Mouse (Mus musculus): ENCODE data around the gene Phactr2. TPM values are rescaled to one million over a fixed set of nuclear protein-coding genes. Genes with fewer than 3 reads are reported as not detected.

Gene Phactr2
- polyA plus RNA-seq, 1 experiment = not detected

DNA sequence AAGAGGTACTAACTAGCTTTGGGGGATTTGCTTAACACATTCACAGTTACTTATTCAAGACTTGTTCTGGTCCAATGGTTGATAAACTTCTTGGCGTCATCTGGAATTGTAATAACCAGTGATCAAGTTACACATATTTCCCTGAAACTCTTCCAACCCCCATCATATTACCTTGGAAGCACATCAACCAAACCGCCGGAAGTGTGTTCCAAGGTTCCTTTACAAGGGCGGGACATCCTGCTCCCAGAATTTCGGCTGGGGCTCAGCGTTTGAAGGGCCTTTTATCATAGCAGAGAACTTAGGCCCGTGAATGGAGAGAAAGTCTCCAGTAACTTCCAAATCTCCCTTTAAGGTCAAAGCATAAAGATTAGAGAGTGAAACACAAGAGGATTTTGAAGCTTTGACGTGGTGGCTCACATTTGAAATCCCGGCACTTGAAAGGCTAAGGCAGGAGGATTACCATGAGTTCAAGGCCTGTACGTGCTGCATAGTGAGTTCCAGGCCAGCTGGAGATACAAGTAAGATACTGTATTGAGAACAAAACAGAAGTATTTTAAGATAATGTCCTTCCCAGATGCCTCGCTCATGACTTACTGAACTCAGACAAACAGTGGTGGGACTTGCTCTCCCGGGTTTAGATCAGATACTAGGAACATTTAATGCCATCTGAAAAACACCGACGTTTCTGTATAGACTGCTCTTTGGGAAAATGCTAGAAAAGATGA lies 147.9 kb downstream of the Phactr2 start:
- TF ChIP-seq GATA1 (IDR thresholded peaks at IDR 0.05; ENCODE audit: low read length) = no peak

DNA sequence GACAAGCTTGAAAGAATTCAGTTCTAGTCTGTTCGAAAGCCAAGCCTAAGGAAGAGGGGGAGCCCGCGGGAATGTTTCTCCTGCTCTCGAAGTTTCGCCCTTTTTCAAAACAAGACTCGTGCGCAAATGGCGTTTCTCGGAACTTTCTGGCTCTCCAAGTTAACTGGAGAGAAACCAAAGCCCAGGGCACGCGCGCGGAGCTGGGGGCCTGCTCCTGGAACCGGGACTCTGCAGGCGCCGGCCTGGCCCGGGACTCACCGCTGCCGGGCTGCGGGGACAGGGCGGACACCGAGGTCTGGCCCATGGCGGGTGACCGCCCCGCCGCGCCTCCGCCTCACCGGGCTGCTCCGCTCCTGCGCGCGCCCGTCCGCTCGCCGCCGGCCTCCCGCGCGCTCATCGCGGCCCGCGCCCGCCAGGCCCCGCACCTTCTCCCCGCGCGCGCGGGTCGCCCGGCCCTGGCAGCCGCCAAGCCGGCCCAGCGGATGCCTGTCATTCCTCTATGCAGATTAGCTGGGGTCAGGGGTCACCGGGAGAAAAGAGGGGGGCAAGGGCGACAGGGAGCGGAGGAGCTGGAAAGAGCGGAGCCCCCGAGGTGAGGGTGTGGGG lies 150.3 kb downstream of the Phactr2 start:
- no peak for TF ChIP-seq GATA1 (IDR thresholded peaks at IDR 0.05; ENCODE audit: low read length)

DNA sequence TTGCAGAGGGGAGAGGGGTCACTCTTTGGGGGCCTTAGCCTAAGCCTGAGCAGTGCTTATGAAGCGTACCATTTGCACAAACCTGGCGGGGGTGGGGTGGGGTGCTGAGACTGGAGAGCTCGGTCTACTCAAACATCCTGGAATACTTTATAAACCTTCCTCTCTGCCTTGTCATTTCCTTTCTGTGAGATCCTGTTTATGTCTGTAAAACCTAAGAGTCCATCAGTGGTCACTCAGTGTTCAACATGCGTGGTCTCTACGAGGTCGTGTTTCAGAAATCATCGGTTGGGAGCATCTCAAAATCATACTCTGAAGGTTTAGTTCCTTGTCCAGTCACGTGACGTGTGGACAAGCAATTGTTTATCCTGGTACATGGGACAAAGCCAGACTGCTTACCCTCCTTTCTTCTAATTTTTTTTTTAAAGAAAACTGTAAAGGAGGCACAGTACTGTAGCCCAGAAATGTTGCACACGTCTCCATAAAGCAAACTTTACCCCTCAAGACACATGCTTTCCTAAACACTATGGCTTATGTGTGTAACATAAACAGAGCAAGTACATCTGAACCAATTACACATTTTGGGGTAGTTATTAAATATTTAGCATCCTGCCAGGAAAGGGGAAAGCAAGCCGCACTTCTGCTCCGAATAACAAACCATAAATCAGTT lies 150.9 kb downstream of the Phactr2 start:
- no peak for TF ChIP-seq GATA1 (IDR thresholded peaks at IDR 0.05; ENCODE audit: low read length)

DNA sequence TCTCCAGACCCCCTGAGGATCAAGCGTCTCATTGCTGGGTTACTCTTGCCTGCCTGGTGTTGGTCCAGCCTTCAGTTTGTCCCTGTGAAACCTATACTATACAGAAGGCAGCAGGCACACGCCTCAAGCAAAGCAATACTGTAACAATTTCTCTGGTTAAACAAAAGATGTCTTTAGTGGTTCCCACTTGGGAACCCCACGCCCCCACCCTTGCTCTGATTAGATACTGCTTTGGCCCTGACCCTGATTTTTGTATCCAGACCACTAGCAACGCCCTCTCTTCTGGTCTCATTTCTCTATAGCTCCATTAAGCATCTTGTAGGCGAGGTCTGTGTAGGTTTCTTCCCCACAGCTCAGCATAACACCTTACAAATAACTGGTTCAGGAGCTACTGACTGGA lies 159.2 kb downstream of the Phactr2 start:
- no peak for TF ChIP-seq GATA1 (IDR thresholded peaks at IDR 0.05; ENCODE audit: low read length)

DNA sequence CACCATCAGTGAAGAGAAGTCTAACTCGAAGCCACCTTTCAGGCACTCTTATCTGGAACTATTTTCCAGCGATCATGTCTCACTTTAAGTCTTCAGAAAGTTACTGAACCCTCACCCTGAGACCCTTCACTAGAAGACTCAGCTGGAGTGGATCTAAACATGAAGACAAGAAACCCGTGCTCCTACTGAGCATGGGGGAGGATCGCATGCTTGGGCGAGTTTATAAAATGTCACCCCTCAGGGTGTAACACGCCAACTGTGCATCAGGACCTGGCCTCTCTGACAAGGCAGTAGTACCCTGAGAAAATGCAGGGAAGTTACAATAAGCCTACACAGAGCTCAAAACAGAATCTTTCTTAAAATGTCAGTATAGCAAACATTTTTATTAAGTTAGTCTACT lies 161.6 kb downstream of the Phactr2 start:
- no peak for TF ChIP-seq GATA1 (IDR thresholded peaks at IDR 0.05; ENCODE audit: low read length)

DNA sequence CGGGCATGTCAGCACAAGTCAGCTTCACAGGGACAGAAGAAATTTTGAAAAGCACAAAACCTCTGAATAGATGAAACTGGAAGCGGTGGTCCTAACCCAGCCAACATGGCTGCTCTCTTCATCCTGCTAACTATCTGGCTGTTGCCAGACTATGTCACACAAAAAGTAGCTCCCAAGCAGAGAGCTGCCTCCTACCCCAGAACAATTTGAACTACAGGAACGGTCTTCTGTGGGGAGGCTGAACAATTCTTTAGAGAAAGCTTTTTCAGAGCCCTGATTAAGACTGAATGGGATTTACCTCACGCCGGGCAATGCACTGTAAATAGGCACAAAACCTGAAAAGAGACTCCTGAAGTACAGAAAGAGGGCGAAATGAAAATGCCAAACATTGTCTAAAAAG lies 162.6 kb downstream of the Phactr2 start:
- no peak for TF ChIP-seq GATA1 (IDR thresholded peaks at IDR 0.05; ENCODE audit: low read length)

DNA sequence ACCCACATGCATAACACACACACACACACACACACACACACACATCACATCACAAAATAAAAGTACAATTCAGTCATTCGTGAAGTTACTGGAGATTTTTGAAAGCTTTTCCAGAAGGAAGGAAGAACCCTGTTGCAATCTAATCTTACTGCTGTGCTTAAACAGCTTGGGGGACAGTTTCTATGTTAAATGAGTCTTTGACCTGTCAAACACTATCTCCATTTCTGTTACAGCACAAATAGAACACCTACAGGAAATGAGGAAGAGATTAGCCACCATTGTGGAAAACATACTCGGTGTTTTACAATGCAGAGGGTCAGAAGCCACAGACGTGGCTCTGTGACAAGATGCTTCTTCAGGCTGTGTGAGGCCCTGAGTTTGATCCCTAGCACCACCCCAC lies 164.1 kb downstream of the Phactr2 start:
- no peak for TF ChIP-seq GATA1 (IDR thresholded peaks at IDR 0.05; ENCODE audit: low read length)

GRCm38 (mm10) chr10:13304641-13305241 lies 169.5 kb downstream of the Phactr2 start:
- TF ChIP-seq GATA1 (IDR thresholded peaks at IDR 0.05; ENCODE audit: low read length) = no peak

DNA sequence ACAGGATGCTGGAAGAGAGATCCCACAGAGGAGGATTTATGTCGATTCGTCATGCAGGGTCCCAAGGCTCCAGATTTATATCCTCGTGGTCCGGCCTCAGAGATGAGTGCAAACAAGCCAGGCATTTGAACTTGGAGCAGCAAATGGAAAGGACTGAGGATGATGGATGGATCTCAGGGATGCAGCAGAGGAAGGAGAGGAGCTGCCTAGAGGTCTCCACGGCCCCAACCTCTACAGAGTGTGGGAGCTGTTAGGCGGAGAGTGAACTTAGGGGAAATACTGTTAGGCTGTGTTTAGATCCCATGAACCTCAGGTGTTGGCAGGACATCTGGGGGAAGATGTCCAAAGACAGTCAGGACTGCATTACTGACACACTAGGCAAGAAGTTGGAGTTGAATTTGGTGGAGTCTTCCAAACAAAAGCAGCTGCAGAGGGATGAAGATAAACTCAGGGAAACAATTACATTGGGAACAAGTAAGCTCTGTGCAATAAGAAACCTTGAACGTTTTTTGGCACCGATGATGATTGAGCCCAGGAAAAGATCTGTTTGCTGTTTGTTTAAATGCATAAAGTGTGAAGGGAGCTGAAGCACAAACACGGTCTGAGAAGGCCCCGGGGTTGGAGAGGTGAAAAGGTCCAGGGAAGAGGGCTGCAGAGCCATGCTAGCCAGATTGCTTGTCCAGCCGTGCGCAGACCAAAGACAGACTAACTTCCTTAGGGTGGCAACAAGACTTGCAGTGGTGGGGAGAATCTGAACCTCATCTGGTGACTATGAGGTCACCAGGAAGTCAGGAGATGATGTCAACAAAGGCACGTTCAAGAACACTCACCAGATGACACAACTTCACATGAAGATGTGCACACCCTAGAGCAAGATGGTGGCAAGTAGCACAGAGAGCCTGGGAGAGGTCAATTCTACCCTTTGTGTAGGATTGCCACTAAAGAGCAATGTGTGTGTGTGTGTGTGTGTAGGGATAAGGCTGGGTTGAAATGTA lies 170.6 kb downstream of the Phactr2 start:
- TF ChIP-seq GATA1 (IDR thresholded peaks at IDR 0.05; ENCODE audit: low read length) = no peak

GRCm38 (mm10) chr10:13300601-13301000 lies 173.6 kb downstream of the Phactr2 start:
- no peak for TF ChIP-seq GATA1 (IDR thresholded peaks at IDR 0.05; ENCODE audit: low read length)

DNA sequence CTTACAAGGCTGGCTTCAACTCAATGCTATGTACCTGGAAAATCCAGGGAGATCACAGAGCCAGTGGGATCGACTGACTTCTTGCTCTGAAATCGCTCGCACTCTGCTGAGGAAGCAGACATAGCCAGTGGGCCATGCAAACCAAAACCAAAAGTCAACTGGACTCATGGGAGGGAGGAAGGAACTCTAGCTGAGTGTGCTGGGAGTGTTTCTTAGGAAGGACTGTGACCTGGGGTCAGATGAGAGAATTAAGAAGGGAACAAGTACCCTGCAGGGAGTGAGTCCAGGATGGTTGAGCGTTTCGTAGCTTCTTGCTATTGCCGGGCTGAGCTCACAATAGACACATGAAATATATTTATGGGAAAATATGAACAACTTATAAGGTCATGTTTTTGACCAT lies 174.0 kb downstream of the Phactr2 start:
- TF ChIP-seq GATA1 (IDR thresholded peaks at IDR 0.05; ENCODE audit: low read length) = no peak

DNA sequence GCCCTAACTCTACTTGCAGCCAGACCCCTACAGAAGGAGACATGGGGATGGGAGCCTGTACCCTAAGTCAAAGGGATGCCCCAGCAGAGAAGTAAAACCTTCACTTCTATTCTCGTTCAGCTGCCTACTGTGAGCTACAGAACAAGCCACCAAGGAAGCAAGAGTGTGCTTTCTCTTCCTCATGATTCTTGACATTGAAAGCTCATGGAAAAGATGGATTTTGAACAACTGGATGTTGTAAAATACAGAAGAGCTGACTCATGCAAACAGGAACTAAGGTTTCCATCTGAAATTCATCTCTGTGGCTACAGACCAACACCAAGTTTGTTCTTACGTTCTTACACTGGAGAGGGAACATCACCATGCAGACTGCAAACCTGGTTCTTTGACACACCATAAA lies 179.3 kb downstream of the Phactr2 start:
- TF ChIP-seq GATA1 (IDR thresholded peaks at IDR 0.05; ENCODE audit: low read length) = no peak

GRCm38 (mm10) chr10:13292026-13292425 lies 182.2 kb downstream of the Phactr2 start:
- no peak for TF ChIP-seq GATA1 (IDR thresholded peaks at IDR 0.05; ENCODE audit: low read length)

- TF ChIP-seq GATA1 (IDR thresholded peaks at IDR 0.05; ENCODE audit: low read length) = no peak
These were observed 184.8 kb downstream of the Phactr2 start for GRCm38 (mm10) chr10:13289252-13289961.
